Mouse (Mus musculus) gastrocnemius, adult 2 months (tissue): Measurements from ENCODE around the gene Diras1. TPM values are rescaled to one million over a fixed set of nuclear protein-coding genes. Genes with fewer than 3 reads are reported as not detected.
"Not testable (repeated sequence)": the region's sequence is repeated elsewhere in the genome, so short reads cannot be mapped to it uniquely, and the experiment has no call there.

Experiments used
- DNase-seq: peaks from one replicate; pipeline ENCODE4 v3.0.0; 2022
- H3K27ac ChIP-seq: fragments of 200-600 bp; 2 replicates; pipeline ENCODE4 v1.8.1; 2022; ENCODE audit warnings: mild to moderate bottlenecking
- H3K4me3 ChIP-seq: fragments of 200-600 bp; 2 replicates; pipeline ENCODE4 v1.8.1; 2022; ENCODE audit warnings: mild to moderate bottlenecking, moderate library complexity
- CTCF ChIP-seq: fragments of 200-600 bp; IDR thresholded peaks from 2 replicates; pipeline ENCODE4 v1.8.1; 2022; ENCODE audit warnings: antibody characterized with exemption, mild to moderate bottlenecking, moderate library complexity
- intact Hi-C: fragments of 180-260 bp; cut with DNase I; formaldehyde crosslinking; loops from one replicate; pipeline ENCODE4 v1.15.1; 2025
- long read RNA-seq, 2 experiments: library from polyadenylated mRNA; stranded (forward); transcript quantifications; one replicate each; pipeline ENCODE4 v2.0.0; 2021
- total RNA-seq, 2 experiments: library from RNA; stranded (reverse); gene quantifications; 2 replicates each; pipeline ENCODE4 v1.2.3; 2021

The Diras1 gene
- total RNA-seq, result under 1 TPM in 1 of 2 experiments, not detected in 1; 0.08 TPM
- long read RNA-seq, experiment 1, result 0 reads
- long read RNA-seq, experiment 2, result 0 reads

DNA sequence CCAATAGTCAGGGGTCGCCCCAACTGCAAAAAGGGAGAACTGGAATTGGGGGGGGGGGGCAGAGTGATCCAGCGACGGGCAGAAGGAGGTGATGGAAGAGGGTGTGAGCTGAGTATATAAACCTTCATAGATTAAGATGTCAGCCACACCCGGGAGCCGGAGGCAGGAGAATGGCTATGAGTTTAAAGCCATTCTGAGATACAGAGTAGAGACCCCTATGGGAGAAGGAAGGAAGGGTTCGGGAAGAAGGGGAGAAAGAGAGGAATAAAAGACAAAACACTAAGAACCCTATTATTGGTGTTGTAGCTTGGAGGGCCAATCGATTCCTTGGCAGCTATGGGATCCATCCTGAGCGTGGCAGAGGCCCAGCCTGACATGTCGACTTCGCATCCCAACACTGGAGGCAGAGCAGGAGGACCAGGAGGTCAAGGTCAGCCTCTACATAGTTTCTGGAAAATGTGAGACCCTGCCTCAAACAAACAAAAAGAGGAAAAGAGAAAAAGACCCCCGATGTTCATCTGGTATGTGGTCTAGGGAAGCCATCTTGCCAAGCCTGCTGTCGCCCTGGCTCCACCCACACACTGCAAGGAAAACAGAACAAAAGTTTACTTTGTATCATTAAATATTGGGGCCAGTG is at the start of gene Diras1:
Gene Diras1 (minus strand): TSS at position 24 of the 637 bp plus-strand sequence.
- peak within 1 kb of the TSS; percentile 55 for H3K4me3 ChIP-seq
- no peak within 1 kb of the TSS for H3K27ac ChIP-seq
- intact Hi-C loops, result no loop called here
- no peak for TF ChIP-seq CTCF
- no peak for DNase-seq

DNA sequence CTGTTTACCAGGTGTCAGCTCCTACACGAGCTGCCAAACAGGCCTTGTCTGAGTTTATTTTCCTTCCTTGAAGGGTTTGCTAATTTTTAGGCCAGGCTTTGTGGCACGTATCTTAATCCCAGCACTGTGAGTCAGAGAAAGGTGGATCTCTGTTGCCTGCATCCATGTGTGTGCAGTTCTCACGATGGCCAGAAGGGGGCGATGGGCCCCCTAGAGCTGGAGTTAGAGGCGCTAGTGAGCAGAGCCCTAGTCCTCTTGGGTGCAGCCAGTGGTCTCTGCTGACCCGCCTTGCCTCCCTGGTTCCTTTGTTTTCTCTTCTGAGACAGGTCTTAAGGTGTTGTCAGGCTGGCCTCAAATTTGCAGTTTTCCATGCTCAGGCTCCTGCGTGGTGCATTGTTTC is 48.0 kb upstream of the Diras1 start:
- peak overlapping the region; percentile 59 for H3K27ac ChIP-seq
- intact Hi-C loops, result no loop called here
- no peak overlapping the region for H3K4me3 ChIP-seq
- DNase-seq, result no peak
- peak; percentile 60 for TF ChIP-seq CTCF

DNA sequence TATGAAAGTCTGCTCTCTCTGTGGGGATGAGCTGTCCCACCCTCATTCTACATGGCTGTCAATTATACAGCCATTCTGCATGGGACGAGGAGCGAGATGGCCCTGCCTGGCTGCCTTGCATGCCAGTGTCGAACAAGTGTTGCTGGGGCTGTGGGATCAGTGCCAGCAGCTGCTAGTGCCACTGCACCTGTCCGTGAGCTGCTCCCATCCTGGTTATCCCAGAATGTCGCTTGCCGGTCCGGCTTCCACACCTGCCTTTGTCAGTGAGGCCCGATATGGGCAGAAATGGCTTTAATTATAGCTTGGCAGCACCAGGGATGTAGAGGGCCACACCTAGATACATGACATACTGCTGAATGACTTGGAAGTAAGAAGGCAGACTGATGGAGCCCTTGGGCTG is 46.8 kb upstream of the Diras1 start:
- no peak overlapping the region for H3K4me3 ChIP-seq
- DNase-seq, result no peak
- intact Hi-C loops, result no loop called here

DNA sequence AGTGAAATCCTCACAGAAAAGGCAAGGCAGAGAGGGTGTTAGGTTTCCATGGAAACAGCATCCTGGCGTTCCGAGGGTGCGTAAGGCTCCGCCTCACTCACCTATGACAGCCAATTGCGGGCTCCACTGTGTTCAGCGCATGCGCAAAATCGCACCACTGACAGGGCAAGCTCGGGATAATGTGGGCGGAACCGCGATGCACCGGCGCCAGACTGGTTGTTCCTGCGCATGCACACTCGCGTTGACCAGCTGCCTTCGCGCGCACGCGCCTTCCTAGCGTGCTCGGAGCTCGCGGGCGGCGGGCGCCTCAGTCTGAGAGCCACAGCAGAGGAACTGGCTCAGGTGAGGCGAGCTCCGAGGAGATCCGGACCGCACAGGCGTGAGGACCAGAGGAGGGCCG is 44.4 kb upstream of the Diras1 start, which contains the start of gene Thop1:
Gene Thop1 (plus strand): TSS at position 200 of the 400 bp plus-strand sequence.
- intact Hi-C loops, result no loop called here

More for the DNA sequence above, 46.8 kb upstream of the Diras1 start:
- no peak overlapping the region for H3K27ac ChIP-seq
- no peak for TF ChIP-seq CTCF

DNA sequence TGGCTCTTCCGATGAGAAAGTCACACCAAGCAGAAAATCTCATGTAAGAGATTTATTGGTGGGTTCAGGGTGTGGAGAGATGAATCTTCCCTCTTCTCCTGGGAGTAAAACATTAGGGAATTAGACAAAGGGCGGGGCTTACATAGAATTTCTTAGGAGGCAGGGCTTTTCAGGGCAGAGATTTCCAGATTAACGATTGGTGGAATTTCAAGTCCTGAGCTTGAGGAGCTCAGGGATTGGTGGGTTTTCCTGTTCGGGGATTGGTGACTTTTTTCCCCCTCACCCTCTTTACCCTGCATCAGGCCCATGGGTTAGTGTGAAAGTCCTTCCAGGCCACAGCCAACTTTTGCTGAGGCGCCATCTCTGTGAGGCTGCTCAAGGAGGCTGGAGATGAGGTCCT is 43.2 kb upstream of the Diras1 start:
- no peak for TF ChIP-seq CTCF
- Histone ChIP-seq H3K4me3 (no peak overlapping the region), H3K27ac (no peak overlapping the region)
- no peak for DNase-seq
- intact Hi-C loops, result no loop called here

More for the DNA sequence above, 44.4 kb upstream of the Diras1 start, which contains the start of gene Thop1:
- peak within 1 kb of the TSS; percentile 93 for H3K27ac ChIP-seq
- peak within 1 kb of the TSS; percentile 94 for H3K4me3 ChIP-seq
- no peak for TF ChIP-seq CTCF
- DNase-seq, result peak; percentile 99

DNA sequence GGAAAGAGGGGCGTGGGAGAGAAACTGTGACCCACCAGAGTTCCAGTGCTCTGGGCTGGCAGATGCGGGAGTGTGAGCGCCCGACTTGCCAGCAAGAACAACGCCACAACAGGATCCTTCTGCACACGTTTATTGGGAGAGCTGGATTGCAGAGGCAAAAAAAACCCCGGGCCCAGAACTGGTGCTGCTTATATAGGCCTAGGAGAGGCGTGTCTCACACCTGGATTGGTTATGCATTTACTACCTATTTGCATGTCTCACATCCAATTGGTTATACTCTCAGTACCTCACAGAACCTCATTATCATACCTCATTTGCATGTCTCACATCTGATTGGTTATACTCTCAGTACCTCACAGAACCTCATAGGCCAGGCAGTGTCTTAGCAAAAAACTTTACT is 39.1 kb upstream of the Diras1 start:
- H3K27ac ChIP-seq, H3K4me3 ChIP-seq, DNase-seq, intact Hi-C loops: not testable (repeated sequence)

DNA sequence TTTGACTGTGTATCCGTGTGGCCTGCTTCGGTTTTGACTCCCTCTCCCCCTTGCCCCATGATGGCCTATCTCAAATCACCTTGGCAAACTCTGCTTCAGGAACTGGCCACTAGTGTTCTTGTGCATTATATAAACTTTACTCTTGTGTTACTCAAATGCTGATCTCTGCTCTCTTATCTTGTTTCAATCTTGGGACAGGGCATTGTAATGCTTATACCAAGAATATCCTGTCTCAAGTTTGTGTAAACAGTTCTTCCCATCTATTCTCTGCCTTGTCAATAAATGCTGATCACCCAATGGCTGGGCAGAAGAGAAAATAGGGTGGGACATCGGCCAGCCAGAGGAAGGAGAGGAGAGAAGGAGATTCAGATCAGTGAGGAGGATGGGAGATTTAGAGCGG is 37.2 kb upstream of the Diras1 start:
- TF ChIP-seq CTCF, result no peak
- no peak overlapping the region for H3K4me3 ChIP-seq
- no peak overlapping the region for H3K27ac ChIP-seq
- intact Hi-C loops, result no loop called here
- DNase-seq, result no peak

DNA sequence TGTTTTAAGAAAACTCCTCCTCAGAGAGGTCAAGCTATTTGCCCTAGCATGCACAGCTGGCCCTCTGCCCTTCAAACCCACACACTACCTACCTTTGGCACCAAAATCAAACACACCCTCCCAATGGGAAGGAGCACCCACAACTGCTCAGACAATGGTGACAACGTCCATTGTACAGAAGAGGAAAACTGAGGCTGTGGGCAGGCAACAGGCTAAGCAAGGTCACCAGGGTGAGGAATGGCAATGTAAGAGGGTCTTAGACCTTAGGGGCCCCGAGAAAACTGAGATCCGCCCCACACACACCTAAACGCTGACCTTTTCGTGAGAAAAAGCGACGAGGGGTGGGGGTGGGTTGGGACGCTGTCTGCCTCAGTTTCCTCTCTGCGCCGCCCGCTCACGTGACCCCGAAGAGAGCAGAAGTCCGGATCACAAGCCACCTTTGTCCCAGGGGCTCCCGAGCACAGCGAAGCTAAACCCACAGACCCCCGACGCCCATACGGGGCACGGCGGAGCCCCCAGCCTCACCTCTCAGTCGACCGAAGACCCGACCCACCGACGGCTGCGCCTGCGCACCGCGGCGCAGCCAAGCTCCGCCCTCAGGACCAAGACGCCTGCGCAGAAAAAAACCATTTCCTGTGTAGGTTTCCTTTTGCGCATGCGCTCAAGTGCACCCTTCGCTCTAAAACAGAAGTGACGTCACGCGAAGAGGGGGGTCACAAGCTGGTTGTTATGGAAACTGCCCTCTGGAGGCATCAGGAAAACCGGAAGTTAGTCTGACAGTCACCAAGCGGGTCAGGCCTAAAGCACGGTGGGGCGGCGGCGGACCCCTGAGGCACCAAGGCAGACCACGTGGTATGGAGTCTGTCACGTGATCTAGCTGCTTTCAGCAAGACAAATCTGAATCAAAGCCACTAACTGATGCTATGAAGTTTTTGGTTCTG is 34.4 kb upstream of the Diras1 start, which contains the start of gene Sgta:
Gene Sgta (minus strand): TSS at position 579 of the 941 bp plus-strand sequence.
- H3K4me3 ChIP-seq, result peak within 1 kb of the TSS; percentile 85
- peak within 1 kb of the TSS; percentile 96 for H3K27ac ChIP-seq
- no peak for TF ChIP-seq CTCF
- intact Hi-C loops, result no loop called here
- peak; percentile 98 for DNase-seq

DNA sequence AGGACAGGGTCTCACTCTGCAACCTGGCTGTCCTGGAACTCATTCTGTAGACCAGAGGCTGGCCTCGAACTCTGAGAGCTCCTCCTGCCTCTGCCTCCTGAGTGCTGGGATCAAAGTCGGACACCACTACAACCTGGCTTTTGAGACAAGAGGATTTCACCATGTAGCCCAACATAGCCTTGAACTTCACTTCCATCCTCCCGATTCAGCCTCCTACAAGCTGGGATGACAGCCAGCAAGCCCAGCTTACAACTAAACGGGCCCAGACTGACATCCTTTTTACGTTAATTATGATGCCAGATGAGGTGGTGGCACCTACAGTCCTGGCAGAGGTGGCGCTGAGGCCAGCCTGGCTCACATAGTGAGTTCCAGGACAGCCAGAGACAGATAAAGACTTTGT is 33.4 kb upstream of the Diras1 start:
- TF ChIP-seq CTCF, result no peak
- peak overlapping the region; percentile 96 for H3K27ac ChIP-seq
- H3K4me3 ChIP-seq, result peak overlapping the region; percentile 85
- intact Hi-C loops, result no loop called here
- no peak for DNase-seq

DNA sequence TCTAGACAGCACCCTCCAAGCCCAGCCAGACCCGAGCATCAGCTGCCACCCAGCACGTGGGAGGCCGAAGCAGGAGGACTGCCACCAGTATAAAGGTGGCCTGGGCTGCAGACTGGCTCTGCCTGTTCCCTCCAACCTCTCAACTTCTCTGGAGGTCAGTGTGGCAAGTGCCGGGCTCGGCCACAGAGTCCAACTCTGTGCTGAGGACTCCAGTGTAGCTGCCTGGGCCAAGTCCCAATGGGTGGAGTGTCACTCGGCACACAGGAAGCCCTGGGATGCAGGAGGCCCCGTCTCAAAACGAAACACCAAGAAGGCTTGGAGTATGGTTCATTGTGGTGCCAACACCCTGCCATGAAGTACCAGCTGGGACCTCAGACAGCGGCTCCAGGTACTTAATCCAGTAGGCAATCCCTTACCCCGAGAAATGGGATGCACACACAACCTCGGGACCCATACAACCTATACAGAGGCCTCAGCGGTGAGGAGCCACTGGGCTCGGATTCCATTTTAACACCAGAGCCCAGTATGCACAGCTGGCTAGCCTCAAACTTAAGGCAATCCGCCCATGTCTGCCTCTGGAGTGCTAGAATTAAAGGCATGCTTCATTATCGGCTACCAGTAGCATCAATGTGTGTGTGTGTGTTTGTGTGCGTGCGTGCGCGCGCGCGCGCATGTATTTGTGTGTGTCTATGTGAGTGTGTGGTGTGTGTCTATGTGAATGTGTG is 32.1 kb upstream of the Diras1 start:
- TF ChIP-seq CTCF, result no peak
- Histone ChIP-seq H3K4me3 (0 out of 2 replicates have a peak overlapping the region, but pooled peaks have one; percentile 9), H3K27ac (peak overlapping the region; percentile 46)
- intact Hi-C loops, result no loop called here
- DNase-seq, result no peak

DNA sequence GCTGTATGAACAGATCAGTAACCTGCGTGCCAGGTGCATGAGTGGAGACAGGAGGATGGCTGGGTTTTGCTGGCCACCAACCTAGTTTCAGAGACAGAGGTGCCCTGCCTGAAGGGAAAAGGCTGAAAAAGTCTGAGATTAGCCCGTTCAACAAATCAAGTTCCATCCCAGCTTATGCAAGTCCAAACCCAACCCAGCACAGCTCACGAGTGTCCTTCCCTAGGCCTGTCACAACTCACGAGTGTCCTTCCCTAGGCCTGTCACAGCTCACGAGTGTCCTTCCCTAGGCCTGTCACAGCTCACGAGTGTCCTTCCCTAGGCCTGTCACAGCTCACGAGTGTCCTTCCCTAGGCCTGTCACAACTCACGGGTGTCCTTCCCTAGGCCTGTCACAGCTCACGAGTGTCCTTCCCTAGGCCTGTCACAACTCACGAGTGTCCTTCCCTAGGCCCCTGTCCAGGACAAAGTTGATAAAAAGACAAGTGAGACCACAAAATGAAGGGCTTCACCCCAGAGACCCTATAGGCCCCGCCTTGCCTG is 30.4 kb upstream of the Diras1 start:
- H3K27ac ChIP-seq, result peak overlapping the region; percentile 20; the same call in 1 of the 2 replicates
- intact Hi-C loops, H3K4me3 ChIP-seq, DNase-seq: not testable (repeated sequence)

DNA sequence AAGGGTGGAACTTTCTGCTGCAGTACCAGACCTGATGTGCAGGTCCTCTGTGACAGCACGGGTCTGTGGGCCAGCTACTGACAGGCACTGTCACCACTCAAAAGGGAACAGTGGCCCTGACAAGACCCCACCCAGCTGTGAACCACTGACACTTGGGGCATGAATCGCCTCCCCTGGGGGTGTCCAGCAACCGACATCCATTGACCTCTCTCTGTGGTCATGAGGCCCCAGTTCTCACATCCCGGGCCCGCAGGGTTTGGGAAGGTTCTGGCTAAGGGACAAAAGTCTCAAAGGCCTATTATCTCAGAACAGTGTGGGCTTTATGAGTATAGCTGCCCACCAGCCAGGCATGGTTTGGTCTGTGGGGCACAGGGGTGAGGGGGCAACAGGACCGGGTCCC is 29.7 kb upstream of the Diras1 start:
- DNase-seq, result no peak
- peak overlapping the region; percentile 20; the same call in 1 of the 2 replicates for H3K27ac ChIP-seq
- no peak for TF ChIP-seq CTCF
- intact Hi-C loops, result no loop called here
- no peak overlapping the region for H3K4me3 ChIP-seq
